Mouse (Mus musculus): ENCODE results near the gene Zfp62.

GRCm38 (mm10) chr11:49203771-49204497, 842 bp downstream of the Zfp62 start:
- TF ChIP-seq CTCF (IDR thresholded peaks at IDR 0.05; ENCODE audit: low read depth): no peak
- no peak for TF ChIP-seq EP300 (IDR thresholded peaks at IDR 0.05; ENCODE audit: low read depth)
